Mouse (Mus musculus) gastrocnemius, adult 8-10 months (tissue): ENCODE data around the gene Areg. TPM values are rescaled to one million over a fixed set of nuclear protein-coding genes. Genes with fewer than 3 reads are reported as not detected.

Experiments used
- DNase-seq, 2 experiments: peaks; one replicate each; pipeline ENCODE4 v3.0.0; 2022; ENCODE audit warnings: low spot score in 2 of 2
- total RNA-seq, 4 experiments: library from RNA; stranded (reverse); gene quantifications; 2 replicates each; pipeline ENCODE4 v1.2.4; 2022

Gene Areg
- total RNA-seq, 4 experiments from 2014 or later: not detected

DNA sequence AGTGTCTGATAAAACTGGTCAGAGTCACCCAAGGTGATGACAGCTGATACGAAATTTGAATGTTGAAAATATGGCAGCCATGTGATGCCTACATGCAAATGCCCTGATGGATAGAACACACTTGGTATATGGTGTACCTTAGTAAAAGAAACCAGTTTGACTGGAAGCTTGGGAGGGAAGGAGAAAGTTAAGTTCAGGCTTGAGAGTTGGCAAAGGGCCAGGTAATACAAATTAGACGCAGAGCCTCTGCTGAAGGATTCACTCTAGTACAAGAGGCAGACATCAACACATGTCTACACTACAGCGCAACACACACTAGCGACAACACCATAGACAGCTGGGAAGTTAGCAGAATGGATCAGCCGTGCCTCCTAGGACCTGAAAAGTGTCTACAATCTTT, 27.2 kb downstream of the Areg start:
- DNase-seq: no peak

DNA sequence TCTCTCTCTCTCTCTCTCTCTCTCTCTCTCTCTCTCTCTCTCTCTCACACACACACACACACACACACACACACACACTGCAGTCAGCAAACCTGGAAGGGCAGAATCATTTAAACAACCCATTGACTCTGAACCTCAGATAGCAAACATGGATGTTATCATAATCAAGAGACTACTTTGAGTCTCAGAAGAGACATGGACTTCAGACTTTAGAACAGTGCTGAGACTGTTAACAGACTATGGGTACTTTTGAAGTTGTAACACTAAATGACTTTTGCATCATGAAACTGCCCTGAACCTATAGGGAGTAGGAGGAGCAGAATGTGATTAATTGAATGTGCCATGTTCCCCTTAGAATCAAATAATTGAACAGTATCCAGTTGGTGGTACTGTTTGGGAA, 37.0 kb downstream of the Areg start:
- no peak for DNase-seq

DNA sequence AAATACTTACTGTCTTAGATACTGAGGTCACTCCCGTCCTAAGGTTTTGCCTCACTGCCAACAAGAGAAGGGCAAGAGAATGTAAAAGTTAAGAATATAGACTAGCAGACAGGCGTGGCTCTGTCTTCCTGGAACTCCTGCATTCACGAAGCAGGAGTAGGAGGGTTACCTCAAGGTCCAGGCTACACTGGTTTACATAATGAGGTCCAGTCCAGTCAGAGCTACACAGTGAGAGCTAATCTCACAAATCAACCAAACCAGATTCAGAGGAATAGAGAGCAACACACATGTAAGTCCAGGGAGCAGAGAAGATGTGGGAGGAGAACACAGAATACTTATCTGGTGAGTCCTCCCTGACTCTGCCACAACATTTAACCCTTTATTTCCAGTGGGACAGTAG, 55.2 kb downstream of the Areg start:
- no peak for DNase-seq

Other genes starting within 250 kb of the Areg start
- not detected for gene Cxcl1, start 248.4 kb upstream of the Areg start, total RNA-seq
- gene Cxcl2, start 235.7 kb upstream of the Areg start, total RNA-seq: not detected
- 1 to 10 TPM; 6.8 to 8.0 (median 7.4) TPM for gene Mthfd2l, start 208.5 kb upstream of the Areg start, total RNA-seq
- under 1 TPM; 0.27 to 0.90 (median 0.50) TPM for gene Epgn, start 112.1 kb upstream of the Areg start, total RNA-seq
- not detected for gene Ereg, start 65.0 kb upstream of the Areg start, total RNA-seq